Mouse (Mus musculus): ENCODE results near the gene Gfer.
"Not testable (repeated sequence)": the region's sequence is repeated elsewhere in the genome, so short reads cannot be mapped to it uniquely, and the experiment has no call there.

Gfer gene

DNA sequence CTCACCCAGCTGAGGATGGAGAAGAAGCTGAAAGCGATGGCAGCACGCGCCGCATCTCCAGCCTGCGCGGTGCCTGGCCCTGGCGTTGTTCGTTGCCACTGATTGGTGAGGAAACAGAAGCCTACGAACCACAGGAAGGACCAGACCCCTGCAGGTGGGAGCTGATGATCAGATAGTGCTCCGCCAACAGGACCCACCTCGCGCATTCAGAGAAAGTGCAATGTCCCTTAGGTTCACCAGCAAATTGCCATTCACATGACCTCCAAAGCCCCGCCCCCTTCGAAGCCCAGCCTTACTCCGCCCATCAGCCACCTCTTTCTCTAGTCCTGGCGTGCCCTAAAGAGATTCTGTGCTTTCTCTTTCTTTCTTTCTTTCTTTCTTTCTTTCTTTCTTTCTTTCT is 9.4 kb downstream of the Gfer start:
- DNase-seq = peak; percentile 72 to 78

DNA sequence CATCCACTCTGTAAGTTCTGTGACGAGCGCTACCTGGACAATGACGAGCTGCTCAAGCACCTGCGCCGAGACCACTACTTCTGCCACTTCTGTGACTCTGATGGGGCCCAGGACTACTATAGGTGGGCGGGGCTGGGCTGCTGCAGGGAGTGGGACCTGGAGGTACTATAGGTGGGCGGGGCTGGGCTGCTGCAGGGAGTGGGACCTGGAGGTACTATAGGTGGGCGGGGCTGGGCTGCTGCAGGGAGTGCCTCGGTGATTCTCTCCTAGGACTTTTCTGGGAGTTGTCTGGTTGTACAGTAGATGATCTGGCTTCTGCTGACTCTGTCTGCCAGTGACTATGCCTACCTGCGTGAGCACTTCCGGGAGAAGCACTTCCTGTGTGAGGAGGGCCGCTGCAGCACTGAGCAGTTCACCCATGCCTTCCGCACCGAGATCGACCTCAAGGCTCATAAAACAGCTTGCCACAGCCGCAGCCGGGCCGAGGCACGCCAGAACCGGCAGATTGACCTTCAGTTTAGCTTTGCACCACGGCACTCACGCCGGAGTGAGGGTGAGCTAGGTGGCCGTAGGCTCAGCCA is 18.4 kb downstream of the Gfer start:
- DNase-seq = no peak

GRCm38 (mm10) chr17:24676877-24677276 is 19.1 kb downstream of the Gfer start:
- no peak for DNase-seq

DNA sequence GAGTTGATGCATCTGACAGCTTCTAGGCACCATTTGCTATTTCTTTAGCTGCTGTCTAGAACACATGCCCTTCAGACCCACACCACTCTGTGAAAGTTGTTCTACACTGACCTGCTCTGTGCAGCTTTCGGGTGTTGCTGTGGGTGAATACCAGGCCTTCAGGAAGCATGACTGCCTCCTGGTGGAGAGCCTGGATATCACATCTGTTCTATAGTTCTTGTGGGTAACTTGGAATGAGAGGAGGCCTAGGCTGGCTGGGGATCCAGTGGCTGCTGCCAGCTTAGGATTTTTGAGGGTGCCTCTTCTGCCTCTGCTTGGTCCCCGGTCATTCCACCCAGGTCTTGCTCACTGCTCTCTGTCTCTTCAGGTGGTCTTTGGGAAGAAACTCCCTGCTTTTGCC is 19.8 kb downstream of the Gfer start:
- peak; percentile 82 to 86 for DNase-seq

- no peak for DNase-seq
Measured at GRCm38 (mm10) chr17:24674277-24674676, 21.7 kb downstream of the Gfer start.

DNA sequence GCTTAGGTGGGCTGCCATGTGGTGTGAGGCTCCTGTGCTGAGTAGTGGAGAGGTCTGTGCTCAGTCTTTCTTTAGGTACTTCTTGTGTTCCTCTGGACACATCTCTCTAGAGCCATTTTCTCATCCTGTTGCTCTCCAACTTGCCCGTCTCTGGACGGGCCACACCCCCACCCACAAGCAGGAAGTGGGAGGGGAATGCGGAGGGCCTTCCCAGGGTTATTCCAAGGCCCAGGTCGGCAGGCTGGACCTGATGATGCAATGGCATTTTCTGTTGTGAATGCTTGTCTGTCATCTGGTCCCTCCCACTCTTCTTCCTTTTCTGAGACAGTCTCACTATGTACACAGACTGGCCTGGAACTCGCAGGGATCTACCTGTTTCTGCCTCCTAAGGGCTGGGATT is 23.8 kb downstream of the Gfer start:
- no peak for DNase-seq

DNA sequence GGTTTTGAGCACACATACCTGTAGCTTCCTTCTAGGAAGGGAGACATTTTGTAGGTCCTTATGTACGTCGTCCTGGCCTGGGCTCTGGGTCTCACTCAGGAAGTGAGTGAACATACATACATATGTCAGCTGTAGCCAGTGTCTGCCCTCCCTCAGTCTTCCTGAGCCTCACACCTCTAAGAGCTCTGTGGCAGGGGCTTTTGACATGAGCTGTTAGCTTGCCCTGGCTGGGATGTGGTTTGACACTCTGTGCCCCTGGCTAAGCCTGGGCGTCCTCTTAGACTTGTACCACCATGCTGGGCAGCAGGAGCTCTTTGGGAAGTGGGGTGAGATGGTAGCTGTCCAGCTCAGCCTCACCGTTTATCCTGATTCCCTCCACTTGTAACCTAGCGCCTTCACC is 24.6 kb downstream of the Gfer start:
- DNase-seq = no peak

GRCm38 (mm10) chr17:24670246-24670844 is 25.6 kb downstream of the Gfer start:
- no peak for DNase-seq

DNA sequence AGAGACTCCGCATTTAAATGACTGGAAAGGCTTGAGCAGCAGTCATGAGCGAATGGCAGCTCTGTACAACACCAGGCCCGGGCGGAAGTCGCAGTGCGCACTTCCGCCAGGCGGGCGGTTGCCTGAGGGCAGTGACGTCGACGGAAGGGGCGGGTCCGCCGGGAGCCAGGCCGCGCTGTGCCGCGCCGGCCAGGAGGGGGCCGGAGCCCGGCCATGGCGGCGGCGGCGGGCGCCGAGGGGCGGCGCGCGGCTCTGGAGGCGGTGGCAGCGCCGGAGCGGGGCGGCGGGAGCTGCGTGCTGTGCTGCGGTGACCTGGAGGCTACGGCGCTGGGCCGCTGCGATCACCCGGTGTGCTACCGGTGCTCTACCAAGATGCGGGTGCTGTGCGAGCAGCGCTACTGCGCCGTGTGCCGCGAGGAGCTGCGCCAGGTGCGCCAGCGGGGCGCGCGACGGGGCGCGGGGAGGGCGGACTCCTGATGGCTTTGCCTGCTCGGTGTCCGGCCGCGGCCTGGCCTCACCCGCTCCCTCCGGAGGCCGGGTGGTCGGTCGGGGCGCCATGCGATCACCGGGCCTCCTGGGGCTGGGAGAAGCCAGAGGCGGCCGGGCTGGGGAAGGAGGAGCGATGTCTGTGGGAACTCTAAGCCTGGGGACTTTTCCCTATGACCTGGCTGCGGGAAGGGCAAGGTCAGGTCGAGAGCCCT is 26.3 kb downstream of the Gfer start, which contains the start of gene Zfp598:
Gene Zfp598 (plus strand): TSS at position 143 of the 701 bp plus-strand sequence.
- peak; percentile 98 to 99 for DNase-seq

GRCm38 (mm10) chr17:24669214-24669544 is 26.8 kb downstream of the Gfer start:
- DNase-seq = not testable (repeated sequence)

GRCm38 (mm10) chr17:24667416-24667815 is 28.5 kb downstream of the Gfer start:
- peak; percentile 71 to 74 for DNase-seq

- DNase-seq = not testable (repeated sequence)
Measured at GRCm38 (mm10) chr17:24667011-24667410, 28.9 kb downstream of the Gfer start.

GRCm38 (mm10) chr17:24658017-24658758 is 37.8 kb downstream of the Gfer start, which contains the start of gene Npw:
Npw (minus strand) TSS chr17:24658457.
- peak; percentile 33 to 40 for DNase-seq

DNA sequence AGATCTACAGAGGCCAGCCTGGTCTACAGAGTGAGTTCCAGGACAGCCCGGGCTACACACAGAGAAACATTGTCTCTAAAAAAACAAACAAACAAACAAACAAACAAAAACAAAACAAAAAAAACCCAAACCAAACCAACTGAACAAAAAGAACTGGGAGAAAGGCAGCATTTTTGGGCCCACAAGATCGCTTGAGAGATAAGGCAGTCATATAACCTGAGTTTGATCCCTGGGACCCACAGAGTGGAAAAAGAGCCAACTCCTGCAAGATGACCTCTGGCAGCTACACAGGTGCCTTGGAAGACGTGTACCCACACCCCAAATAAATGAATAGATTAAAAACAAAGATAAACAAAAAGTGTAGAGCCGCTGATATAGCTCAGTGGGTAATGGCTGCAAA is 41.0 kb downstream of the Gfer start:
- DNase-seq = no peak

DNA sequence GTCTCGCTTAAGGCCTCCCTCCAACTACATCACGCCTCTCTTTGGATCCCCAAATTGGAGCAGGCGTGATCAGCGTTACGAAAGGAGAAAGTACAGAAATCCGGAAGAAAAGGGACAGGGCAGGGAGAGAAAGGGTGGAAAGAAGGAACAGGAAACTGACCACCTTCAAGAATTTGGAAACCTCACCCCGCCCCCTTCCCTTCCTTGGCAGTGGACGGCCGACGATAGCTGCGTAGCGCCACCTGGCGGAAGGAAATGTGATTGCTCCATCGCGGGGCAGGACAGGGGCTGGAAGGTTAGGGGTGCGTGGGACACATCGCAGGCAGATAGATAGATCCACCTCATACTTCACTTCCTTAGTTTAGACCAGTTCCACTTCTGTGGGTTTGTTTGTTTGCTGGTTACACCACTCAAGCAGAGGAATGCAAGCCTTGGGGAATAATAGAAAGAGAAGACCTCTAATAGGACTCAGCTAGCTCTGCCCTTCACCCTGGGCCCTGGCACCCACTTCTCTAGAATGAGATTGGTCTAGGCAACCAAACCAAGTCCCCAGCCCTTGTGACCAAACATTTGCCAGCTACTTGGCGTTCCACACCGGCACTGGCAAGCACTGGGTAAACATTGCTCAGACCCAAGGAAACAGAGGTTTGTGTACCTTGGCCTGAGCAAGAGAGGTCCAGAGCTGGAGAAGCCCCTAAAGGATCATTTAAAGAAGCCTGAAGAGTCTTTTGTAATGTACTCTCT is 41.8 kb downstream of the Gfer start:
- peak; percentile 84 for DNase-seq

GRCm38 (mm10) chr17:24651835-24652234 is 44.1 kb downstream of the Gfer start:
- DNase-seq = no peak

DNA sequence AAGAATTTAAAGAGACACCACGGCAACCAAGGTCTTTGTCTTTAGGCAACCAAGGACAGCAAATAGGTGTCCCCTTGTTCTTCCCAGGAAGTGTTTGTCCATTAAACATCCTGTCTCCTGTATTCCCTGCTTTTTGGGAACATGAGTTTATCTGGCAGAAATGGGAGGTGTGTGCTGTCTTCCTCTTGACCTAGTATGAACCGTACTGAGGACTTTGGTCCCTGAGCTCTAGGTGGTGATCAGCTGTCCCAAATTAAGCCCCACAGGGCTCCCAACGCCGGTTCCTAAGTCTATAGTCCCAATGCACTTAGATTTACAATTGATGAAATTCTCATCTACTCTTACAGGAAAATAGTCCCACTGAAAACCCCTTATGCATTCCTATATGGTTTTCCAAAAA is 45.2 kb downstream of the Gfer start:
- no peak for DNase-seq

DNA sequence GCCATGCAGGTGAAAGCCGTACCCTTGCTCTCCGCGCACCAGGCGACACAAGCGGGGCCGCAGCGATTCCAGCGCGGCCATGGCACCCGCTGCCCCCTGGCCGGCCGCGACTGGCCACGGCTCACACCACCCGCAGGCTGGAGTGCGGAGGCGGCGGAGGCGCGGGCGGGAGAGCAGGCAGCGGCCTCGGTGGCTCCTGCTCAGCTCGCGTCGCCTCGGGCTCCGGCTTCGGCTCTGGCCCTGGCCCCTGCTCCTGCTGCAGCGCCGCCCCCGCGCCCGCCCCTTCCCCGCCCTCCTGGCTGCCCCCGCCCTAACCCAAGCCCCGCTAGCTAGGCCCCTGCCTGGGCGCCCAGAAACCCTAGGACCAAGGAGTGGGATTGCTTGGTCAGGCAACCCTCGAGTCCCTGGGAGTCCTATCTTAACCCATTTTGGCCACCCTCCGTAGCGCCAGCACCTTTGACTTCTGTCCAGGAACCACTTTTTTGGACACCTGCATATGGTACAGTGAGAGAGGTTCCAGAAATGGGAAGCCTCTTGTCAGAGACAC is 45.8 kb downstream of the Gfer start, which contains the start of gene Slc9a3r2:
Gene Slc9a3r2 (minus strand): TSS at position 258 of the 547 bp plus-strand sequence.
- DNase-seq = no peak

DNA sequence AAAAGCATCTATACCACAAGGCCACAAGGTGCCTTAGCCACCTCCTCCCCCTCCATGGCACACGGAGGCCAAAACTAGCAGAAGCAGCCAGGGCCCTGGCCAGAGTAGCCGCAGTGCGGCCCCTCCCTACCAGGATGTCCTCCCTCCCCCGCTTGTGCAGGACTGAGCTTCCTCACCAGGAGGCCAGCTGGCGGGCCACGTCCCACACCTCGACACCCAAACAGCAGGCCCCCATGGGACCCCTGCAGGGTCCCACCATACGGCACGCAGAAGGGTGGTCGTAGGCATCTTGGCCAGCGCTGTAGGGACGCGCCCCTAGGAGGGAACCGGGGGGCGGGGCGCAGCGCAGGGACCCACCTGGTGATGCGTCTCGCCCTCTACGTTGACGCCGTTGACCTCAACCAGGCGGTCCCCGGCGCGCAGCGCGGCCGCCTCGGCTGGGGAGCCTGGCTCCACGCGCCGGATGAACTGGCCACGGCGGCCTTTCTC is 46.3 kb downstream of the Gfer start:
- peak; percentile 21 to 27 for DNase-seq

DNA sequence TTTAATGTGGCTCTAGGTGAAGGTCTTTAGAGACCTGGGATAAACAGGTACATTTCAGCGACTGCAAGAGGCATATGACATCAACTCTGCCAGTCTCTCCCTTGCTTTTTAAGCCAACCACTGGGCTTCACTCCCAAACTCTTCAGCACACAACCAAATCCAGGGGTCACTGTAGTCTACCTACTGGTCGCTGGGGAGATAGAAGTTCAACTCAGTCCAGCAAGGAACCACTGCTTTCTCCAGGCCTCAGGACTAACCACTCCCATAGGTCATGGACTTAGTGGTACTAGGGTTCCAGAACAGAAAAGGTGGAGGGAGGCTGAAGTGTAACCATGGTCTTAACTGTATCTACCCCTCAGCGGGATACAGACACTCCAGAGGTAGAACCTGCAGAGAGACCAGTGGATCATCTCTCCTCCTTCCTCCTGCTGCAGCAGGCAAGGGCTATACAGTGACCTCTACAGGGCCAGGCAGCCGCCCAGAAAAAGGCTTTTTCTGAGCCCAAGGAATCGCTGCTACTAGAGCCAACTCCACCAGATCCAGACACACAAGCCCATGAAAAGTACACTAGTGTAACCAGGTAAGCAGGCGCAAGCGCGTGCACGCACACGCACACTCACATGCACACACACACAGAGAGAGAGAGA is 47.1 kb downstream of the Gfer start:
- DNase-seq = no peak

GRCm38 (mm10) chr17:24647493-24647892 is 48.5 kb downstream of the Gfer start:
- no peak for DNase-seq

- no peak for DNase-seq
Measured at GRCm38 (mm10) chr17:24646381-24646780, 49.6 kb downstream of the Gfer start.
